Mouse (Mus musculus): Measurements from ENCODE around the gene Trmt112.

Trmt112 gene

DNA sequence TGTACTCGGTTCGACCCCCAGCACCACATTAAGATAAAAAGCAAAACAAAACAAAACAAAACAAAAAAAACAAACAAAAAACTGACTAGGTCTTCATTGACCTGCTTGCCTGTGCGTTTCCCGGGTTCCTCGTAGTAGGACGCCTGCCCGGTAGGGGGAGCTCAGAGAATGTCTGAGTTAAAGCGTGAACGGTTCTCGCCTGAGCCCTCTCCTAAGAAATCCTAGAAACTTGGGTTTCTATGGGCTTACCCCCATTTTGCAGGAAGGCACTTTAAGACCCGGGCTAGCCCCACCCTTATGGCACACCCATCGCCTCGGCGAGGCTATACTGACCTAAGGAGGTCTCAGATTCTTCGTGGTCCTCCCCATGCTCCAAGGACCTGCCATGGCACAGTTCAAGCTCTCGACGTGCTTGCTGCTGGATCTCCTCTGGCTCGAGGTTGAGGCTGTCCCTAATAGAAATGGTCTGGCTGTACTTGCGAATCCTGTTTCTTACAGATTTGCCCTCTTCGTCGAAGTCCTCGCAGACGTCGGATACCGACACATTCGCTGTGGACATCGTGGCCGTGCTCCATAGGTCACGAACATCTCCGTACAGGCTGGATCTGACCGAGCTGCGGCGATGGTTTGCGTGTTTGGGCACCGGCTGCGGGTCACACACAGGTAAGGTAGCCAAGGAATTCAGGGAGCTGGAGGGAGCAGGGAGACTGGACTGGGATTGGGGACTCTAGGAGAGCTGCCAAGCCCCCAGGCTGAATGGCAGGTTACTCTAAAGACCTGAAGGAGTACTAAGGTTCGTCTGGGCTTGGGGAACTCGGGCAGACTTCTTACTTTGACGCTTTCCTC is 15.2 kb downstream of the Trmt112 start:
- no peak for DNase-seq (ENCODE audit: extremely low read depth, insufficient read length, low spot score)

DNA sequence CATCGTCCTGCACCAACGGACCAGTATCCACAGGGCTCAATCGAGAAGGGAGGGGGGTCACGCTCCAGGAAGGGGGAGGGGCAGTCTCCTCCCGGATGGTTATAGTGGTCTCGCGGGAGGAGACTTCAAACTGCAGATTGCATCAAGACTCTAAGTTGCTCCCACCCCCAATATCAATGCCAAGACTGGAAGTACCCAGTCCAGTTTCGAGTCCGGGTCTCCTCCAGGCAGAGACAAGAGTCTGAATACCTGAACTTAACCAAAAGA is 15.7 kb downstream of the Trmt112 start, which contains the start of gene Catsperz:
Gene Catsperz (minus strand): TSS at position 74 of the 267 bp plus-strand sequence.
- no peak for DNase-seq (ENCODE audit: extremely low read depth, insufficient read length, low spot score)

GRCm38 (mm10) chr19:6925611-6926329 is 16.3 kb downstream of the Trmt112 start:
- DNase-seq (ENCODE audit: extremely low read depth, insufficient read length, low spot score) = no peak

GRCm38 (mm10) chr19:6926559-6927255 is 17.2 kb downstream of the Trmt112 start:
- no peak for DNase-seq (ENCODE audit: extremely low read depth, insufficient read length, low spot score)

GRCm38 (mm10) chr19:6928080-6928479 is 18.6 kb downstream of the Trmt112 start:
- DNase-seq (ENCODE audit: extremely low read depth, insufficient read length, low spot score) = no peak

GRCm38 (mm10) chr19:6931002-6931401 is 21.5 kb downstream of the Trmt112 start:
- no peak for DNase-seq (ENCODE audit: extremely low read depth, insufficient read length, low spot score)

DNA sequence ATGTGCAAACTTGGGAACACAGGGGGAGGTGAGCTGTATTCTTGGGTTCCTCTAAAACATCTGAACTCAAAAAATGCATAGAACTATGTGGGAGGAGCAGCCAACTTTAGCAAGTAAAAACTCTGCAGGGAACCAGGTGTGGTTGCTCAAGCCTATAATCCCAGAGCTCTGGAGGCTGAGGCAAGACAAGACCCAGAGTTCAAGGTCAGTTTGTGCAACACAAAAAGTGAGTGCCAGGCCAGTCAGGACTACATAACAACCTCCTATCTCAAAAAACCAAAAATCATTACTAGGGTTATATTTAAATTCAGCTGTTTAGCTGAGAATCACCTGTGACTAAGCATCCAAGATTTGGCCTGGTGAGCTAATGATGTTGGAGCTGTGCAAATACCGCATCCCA is 22.5 kb downstream of the Trmt112 start:
- DNase-seq (ENCODE audit: extremely low read depth, insufficient read length, low spot score) = no peak

DNA sequence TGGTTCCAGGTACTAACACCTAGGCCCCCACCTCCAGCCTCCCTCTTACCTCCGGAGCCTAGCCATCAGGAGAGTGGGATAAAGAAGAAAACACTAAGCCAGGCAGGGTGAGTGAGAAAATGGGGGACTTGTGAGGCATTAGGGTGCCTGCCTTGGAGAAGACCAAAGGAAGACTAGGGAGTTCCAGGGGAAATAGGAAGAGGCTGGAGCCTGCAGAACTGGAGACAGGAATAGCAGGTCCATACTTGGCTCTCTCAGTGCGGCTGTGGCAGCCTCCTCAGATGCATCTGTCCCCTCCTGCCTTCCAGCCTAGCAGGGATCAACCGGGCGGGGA is 23.6 kb downstream of the Trmt112 start:
- DNase-seq (ENCODE audit: extremely low read depth, insufficient read length, low spot score) = no peak

DNA sequence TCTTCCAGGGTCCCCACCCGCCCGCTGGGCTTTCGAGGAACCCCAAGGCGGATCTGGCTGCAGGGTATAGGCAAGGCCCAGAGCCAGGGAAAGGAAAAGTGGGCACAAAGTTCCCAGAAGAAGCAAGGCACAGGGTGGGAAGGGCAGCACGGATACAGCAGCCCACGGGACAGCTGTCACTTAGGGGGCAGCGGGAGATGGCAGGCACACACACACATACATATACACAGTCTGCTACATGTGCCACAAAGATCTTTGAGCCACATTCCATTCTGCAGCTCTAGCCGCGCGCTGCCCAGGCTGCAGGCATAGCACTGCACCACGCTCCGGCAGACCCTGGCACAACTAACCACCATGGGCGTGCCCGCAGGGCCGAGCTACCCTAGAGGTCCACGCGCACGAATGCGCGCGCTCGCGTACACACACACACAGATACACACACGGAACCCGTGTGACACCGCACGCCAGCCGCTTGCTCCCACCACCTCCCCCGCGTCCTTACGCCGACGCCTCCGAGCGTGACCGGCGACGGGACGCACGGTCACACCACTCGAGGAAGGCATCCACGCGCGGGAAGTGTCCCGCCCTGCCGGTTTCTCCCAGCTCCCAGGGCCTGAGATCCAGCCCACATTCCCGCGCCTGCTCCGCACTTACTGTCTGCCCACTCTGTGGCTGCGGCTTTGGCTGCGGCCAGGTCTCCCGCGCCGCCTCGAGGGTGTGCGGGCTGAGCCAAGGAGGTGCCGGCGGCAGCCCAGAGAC is 24.1 kb downstream of the Trmt112 start:
- no peak for DNase-seq (ENCODE audit: extremely low read depth, insufficient read length, low spot score)

DNA sequence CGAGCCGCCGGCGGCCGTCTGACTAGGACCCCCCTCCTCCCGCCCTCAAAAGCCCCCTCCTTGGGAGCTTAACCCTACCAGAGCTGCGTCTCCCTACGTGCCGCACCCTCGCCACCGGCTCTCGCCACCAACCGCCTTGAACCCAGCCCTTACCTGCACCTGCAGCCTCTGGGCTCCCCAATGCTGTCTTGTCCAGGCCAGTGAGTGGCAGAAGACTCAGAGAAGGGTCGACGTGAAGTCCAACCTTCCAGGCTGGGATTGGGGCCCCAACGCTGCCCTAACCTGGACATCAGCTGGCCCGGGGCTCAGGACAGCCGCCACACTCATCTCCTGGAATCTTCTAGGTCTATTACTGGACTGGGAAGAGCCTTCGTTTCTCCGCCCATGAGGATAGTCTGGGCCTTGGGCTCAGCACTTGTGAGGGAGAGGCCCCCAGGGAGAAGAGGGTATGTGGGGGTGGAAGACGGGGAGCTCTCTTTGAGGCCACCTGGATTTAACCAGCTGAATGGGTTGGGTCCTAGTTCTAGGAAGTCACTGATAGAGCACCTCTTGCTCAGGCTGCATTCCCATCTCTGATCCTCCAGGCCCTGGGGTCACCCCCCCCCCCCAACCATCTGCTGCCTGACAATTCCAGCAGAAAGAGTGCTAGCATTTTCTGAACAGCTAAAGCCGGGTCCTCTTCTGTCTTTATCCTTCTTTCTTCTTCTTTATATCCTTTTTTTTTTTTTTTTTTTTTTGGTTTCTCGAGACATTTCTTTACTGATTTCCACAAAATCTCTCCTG is 24.9 kb downstream of the Trmt112 start, which contains the start of gene Kcnk4:
Gene Kcnk4 (minus strand): TSS at position 321 of the 783 bp plus-strand sequence.
- DNase-seq (ENCODE audit: extremely low read depth, insufficient read length, low spot score) = no peak

DNA sequence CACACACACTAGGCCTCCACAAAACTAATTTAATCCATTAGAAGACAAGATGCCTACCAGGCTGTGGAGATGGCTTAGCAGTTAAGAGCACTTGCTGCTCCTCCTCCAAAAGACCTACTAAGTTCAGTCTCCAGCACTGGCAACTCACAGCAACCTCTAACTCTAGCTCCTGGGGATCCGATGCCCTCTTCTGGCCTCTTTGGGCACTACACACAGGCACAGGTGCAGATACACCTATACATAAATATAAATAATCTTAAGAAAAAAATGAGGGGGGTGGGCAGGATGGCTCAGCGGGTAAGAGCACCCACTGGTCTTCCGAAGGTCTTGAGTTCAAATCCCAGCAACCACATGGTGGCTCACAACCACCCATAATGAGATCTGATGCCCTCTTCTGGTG is 26.8 kb downstream of the Trmt112 start:
- DNase-seq (ENCODE audit: extremely low read depth, insufficient read length, low spot score) = no peak

DNA sequence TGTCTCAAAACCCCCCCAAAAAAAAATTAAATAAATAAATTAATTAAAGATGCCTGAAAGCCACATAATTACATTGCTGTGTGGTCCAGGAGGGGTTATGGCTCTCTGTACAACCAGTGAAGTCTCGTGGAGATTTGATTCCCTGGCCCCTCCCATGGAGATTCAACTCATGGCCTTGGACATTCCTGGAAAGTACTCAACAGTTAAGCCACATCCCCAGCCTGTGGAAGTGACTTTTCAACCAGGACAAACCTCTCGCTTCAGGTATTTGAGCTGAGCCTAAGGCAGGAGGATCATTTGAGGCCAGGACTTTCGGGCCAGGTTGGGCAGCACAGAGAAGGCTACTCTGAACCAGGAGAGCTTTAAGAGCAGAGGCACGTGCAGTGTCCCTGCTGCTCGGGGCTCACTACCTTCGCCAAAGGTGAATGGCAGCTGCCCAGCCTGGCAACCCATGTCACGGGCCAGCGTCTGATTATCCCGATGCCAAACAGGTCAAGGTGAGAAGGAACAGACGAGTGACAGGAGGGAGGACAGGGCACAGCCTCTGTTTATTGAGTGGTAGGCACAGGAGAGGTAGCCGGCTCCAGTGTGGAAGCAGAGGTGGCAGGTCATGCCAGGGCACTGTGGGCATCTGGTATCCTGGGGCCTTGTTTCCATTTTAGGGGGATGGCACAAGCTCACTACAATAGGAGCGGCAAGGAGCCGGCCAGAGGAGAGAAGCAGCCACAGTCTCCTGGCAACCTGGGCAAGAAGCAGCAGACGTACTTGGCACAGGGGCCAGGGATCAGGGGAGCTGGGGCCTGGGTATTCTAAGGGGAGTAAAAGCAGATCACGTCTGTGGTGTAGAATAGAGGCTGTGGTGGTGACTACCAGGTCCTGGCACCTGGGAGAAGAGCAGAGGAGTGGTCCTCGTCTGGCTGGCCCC is 28.3 kb downstream of the Trmt112 start:
- DNase-seq (ENCODE audit: extremely low read depth, insufficient read length, low spot score) = no peak

GRCm38 (mm10) chr19:6939106-6940002 is 29.9 kb downstream of the Trmt112 start:
- DNase-seq (ENCODE audit: extremely low read depth, insufficient read length, low spot score) = no peak

DNA sequence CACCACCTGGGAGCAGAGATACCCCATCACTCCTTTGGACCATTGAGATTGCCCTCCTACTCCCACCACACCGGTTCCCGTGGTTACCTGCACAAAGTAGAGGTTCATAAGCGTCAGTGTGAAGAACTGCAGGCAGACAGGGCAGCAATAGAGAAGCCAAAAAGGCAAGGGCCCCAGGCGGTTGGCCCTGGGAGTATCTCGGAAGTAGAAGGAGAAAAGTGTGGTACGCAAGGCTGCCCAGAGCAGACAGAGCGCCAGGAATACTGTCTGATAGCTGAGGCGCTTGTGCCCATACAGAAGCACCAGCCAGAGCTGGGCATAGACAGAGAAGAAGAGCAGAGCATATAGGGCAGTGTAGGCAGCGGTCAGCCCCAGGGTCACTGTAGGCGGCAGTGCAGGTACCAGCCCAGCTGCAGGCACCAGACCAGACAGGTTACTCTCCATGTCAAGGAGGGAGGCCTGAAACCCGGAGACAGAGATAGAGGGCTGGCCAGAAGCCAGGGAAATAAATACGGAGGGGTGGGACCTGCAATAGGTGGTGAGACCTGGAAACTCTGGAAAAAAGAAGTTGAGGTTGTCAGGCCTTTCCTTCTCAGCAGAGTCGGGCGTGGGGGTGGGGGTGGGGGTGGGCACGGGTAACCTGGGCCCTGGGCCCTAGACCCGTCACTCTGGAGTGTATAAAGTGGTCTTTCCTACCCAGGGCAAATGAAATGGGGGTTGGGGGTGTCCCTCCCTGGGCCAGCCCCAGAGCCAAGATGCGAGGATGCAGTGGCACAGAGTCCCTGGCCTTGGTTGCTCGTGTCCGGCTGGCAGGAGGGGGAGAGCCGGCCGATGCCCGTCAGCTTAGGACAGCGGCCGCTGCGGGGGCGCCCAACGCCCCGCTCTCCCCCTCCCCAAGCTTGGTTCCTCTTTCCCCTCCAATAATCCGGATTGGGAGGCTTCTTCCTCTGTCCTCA is 31.2 kb downstream of the Trmt112 start:
- no peak for DNase-seq (ENCODE audit: extremely low read depth, insufficient read length, low spot score)

DNA sequence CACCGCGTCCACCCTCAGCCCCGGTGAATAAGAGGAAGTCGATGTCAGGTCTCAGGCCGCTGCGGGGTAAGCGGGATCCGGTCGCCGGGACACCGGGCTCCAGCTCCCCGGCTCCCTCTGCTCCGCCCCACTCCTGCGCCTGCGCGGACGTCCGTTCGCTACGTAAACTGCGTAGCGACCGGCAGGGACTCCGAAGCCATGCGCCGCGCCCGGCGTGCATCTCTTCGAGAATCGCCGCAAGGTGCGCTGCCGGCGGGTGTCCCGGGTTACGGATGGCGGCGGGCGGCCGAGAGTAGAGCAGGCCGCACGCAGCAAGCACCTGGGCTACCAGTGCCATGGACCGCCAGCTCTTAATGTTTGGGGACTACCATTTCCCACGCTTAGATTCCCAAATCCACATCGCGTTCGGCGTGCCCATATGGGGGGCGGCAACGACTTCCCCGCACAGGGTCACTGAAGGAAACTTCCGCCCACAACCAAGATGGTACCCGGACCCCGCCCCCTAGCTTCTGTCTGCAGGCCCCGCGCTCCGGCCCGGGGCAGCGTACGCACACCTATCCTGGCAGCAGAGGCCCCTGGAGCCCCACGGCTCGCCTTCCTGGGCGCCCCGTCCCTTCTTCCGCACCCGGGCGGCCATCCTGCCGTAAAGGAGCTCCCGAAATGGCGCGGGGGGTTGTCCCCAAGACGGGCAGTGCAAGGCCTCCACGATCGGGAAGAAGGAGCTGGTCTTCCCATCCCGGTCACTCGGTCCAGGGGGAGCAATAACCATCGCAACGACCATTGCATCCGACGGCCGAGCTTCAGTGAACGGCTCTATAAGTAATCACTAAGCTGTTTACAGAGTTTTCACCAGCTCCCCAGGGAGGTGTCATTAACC is 32.1 kb downstream of the Trmt112 start, which contains the start of gene Bad:
Gene Bad (plus strand): TSS at position 490 of the 877 bp plus-strand sequence.
- peak; percentile 90 for DNase-seq (ENCODE audit: extremely low read depth, insufficient read length, low spot score)

DNA sequence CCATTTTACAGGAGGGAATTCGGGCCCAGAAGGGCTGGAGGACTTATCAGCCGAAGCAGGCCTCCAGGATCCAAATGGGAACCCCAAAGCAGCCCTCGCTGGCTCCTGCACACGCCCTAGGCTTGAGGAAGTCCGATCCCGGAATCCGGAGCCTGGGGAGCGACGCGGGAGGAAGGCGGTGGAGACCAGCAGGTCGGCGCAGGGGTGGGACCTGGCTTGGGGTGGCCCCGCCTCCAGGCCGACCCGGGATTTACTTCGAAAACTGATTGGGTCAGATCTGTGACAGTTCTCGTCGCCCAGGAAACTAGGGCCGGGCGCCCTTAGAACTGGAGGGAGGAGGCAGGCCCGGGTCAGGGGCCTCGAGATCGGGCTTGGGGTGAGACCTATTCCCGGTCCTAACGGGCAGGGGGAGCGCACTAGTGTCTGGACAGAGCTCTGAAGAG is 32.8 kb downstream of the Trmt112 start, which contains the start of gene Gpr137:
Gene Gpr137 (minus strand): TSS at position 232 of the 443 bp plus-strand sequence.
- DNase-seq (ENCODE audit: extremely low read depth, insufficient read length, low spot score) = peak; percentile 94
